Mouse (Mus musculus) 3134 (cell line): ENCODE measurements around the gene Cnbp.

Experiments used
- DNase-seq: peaks from one replicate; pipeline ENCODE4 v3.0.0-alpha.2; 2011; ENCODE audit warnings: low spot score; ENCODE audit not compliant: insufficient read length; ENCODE audit errors: extremely low read depth

Cnbp gene

DNA sequence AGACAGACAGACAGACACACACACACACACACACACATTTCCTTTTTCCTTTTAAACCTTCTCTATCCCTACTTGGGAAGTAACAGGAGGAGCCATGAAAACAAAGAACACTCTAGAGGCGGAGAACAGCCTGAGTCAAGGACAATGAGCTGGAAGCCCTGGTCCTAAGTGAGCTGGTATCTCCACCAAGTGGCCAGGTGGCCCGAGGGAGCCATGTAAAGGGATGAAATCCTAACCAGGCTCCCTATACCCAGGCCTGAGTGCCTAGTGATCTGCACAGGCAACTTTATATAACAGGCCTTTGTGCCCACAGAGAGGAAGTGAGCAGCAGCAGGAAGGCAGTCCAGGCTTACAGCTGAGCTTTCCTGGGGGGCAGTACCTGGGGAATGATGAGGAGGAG, 44.0 kb downstream of the Cnbp start:
- DNase-seq: no peak

DNA sequence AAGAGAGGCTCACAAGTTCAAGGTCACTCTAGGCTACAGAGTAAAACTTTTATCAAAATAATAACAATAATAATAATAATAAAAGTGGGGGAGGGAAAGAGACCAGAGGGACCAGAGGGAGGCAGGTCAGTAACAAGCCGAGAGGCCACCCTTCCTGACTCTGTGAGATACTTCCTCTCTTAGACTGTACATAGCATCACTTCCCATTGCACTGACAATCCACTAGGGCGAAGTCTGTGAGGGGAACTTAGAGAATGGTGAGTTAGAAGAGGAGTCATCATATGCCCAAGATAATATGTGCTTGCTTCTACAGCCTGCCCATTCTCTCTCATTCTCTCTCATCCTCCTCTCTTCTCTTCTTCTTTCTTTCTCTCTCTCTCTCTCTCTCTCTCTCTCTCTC, 44.9 kb downstream of the Cnbp start:
- DNase-seq: no peak

DNA sequence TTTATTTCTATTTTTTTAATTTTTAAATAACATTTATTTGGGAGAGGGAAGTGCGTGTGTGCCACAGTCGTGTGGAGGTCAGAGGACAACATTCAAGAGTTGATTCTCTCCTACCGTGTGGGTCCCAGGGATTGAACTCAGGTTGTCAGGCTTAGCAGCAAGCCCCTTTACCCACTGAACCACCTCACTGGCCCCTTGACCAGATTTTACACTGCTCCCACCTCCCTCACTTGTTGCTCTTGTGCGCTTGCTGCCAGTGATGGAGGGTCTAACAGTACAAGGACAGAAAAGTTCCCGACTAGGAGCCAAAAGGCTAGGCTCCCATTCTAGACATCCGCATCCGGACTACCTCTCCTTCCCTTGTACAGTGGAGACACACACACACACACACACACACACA, 45.5 kb downstream of the Cnbp start:
- DNase-seq: no peak

DNA sequence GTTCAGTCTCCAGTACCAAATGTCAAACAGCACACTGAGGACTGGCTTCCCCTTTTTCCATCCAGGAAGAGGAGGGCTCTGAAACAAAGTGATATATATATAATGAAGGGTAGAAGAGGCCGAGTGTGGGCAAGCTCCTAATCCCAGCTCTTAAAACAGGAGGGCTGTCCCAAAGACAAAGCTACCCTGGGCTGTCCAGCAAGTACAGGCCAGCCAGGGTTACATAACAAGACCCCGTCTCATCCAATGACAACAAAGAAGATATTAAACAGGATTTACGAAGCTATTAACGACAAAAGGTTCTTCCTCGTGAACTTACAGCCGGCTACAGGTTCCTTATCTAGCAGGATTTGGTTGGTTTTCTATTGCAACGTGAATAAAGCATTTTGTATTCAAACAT, 46.0 kb downstream of the Cnbp start:
- no peak for DNase-seq

DNA sequence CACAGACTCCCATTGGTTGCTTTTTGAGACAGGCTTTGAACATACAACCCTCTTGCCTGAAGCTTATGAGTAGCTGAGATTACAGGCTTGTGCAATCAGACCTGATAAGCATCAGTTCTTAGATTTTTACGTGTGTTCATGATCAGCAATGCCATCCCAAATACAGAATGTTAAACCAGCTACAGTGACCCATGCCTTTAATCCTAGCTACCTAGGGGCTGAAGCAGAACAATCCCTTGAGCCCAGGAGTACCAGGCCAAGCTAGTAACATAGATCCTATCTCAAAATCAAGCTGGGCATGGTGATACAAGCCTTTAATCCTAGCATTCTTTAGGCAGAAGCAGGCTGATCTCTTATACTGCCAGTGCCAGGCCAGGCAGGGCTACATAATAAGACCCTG, 46.9 kb downstream of the Cnbp start:
- DNase-seq: no peak

DNA sequence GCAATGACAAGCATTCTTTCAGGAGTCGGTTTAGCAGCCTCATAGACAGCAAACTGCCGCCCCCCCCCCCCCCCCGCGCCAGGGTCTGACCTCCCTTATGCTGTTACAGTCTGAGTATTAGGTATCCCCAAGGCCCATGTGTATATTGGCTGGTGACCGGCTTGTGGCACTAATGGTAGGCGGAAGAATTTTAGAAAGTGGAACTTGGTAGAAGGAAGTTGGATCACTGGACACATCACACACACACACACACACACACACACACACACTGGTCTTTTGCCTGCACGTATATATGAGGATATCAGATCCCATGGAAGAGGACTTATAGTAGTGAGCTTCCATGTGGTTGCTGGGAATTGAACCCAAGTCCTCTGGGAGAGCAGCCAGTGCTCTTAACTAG, 48.4 kb downstream of the Cnbp start:
- DNase-seq: no peak

DNA sequence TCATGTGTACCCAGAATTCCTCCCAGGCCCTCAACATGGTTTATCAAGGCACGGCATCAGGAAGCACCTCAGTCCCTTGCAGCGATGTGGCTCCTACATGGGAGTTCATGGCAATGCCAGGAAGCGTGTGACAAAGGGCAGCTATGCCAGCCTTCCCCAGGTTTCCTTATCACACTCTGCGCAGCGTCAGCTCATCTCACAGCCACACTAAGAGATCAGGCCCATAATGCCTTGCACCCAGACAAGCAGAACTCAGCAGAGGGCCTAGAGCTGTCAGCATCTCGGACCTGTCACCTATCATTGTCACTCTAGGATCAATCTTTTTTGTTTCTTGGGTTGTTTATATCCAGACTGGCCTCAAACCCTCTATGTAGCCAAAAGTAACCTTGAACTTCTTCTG, 51.3 kb downstream of the Cnbp start:
- no peak for DNase-seq

DNA sequence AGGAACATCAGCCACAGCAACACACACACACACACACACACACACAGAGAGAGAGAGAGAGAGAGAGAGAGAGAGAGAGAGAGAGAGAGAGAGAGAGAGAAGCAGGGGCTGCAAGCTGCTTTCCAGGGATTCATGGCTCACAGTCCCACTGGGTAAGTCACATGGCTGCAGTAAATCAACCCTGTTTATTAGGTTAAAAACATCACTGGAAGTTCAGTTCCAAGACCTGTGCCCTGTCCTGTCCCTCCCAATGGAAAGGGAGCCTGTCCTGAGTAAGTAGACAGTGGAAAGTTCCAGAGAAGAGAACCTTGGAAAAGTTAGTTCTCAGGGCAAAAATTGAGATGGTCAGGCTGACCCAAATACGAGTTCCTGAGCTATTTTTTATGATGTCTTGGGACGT, 53.6 kb downstream of the Cnbp start:
- DNase-seq: no peak

DNA sequence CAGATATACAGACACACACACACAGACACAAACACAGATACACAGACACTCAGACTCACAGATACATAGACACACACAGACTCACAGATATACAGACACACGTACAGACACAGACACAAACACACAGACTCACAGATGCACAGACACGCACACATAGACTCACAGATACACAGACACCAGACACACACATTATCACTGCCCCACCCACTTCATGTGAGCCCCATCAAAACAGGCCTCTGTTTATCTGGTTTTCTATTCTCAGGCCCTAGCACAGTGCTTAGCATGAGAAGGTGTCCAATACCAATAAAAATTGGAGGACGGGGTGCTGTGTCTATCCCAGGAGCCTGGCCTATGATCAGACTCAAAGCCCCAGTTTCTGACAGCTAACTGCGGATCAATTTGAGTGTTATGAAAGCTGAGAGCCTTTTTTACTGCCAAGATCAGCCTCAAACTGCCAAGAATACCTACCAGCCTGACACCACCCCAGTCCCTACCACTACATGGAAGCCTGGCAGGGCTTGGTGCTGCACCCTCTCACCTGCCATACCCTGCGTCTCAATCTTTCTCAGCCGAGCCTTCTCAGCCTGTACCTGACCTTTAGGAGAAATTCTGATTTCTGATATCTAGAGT, 54.5 kb downstream of the Cnbp start:
- DNase-seq: no peak

DNA sequence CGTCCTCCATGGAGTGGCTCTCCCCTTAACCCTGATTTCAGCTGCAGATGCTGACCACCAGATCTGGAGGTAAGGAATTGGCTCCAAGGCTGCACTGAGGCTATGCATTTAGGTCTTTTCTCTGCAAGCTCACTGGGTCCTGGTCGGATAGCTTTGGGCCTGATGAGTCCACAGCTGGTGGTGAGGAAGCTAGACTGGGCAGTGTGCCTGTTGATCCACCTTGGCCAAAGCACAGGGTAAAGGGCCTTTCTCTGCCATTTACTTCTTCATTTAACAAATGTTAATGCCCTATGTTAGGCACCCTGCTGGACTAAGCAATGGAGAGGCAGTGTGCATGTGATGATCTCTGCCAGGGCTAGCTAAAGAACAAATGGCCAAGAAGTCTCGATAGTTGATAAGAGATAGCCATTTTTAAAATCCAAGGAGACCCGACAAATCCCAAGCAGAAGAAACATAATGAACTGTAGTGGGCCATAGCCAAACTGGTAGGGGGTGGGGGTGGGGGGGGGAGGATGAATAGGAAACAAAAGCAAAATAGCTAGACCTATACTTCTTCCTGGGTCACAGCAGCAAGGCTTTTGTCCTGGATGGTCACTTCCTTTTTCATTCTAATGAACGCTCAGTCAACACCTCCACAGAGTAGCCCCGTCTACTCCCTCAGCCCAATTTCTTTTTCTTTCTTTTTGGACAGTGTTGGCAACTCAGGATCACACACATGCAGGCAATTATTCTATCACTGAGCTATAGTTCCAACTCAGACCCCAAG, 55.3 kb downstream of the Cnbp start:
- DNase-seq: no peak

DNA sequence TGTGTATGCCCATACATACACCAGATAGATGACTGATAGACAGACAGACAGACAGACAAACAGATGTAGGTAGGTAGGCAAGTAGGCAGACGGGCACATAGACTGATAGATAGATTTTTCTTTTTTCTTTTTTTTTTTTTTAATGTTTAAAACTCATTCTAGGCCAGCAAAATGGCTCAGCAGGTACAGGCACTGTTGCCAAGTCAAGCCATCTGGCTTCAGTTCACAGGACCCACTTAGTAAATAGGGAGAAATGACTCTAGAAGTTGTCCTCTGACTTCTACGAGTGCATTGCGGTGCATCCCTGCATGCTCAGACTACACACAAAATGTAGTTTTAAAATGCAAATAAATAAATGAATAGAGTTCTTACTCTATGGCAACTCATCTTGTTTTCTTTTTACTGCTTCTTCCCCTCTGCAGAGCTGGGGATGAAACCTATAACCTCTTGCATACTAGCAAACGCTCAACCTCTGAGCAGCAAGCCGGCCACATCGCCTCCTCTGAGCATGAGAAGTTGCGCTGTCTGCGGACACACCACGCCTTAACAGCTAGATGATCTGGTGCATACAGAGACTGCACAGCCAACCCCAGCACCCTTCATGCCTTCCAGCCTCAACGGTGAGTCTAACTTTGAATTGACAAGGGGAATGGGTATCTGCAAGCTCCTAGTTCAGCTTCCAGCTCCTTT, 56.9 kb downstream of the Cnbp start:
- no peak for DNase-seq
